Mouse (Mus musculus) layer of hippocampus, postnatal 36 days (tissue): ENCODE data around the gene Gm21738. TPM values are rescaled to one million over a fixed set of nuclear protein-coding genes. Genes with fewer than 3 reads are reported as not detected.
"Not testable (repeated sequence)": the region's sequence is repeated elsewhere in the genome, so short reads cannot be mapped to it uniquely, and the experiment has no call there.

Source experiments
- DNase-seq, 2 experiments: peaks; one replicate each; pipeline ENCODE4 v3.0.0; 2022
- total RNA-seq, 2 experiments: library from RNA; stranded (reverse); gene quantifications; 2 replicates each; pipeline ENCODE4 v1.2.3; 2021

Gm21738 gene
- not detected for total RNA-seq

GRCm38 (mm10) chr14:19418830-19419229 is at the start of gene Gm21738:
Gene Gm21738 (minus strand): TSS chr14:19418930.
- not testable (repeated sequence) for DNase-seq

- DNase-seq = not testable (repeated sequence)
These were observed 35.0 kb downstream of the Gm21738 start for GRCm38 (mm10) chr14:19383741-19384140.

Other genes with a start within 250 kb of the Gm21738 start
- not detected for gene Gm2244, start 131.0 kb upstream of the Gm21738 start, total RNA-seq
- 1 to 10 TPM; 6.0 to 7.1 TPM for gene Gm2237, start 166.2 kb upstream of the Gm21738 start, total RNA-seq
- not detected for gene Gm5458, start 183.7 kb upstream of the Gm21738 start, total RNA-seq